Mouse (Mus musculus) liver, postnatal 0 days (tissue): ENCODE measurements around the gene Rangap1.

Source experiments
- CTCF ChIP-seq: sonication (generic); IDR thresholded peaks from 2 replicates; pipeline ENCODE4 v1.5.1; 2016; ENCODE audit warnings: antibody characterized with exemption, low read depth
- EP300 ChIP-seq: IDR thresholded peaks from 2 replicates; pipeline ENCODE4 v1.6.1; 2016; ENCODE audit warnings: antibody characterized with exemption, low read depth, mild to moderate bottlenecking

- TF ChIP-seq EP300 (peak; percentile 16; the same call in 1 of the 2 replicates), CTCF (peak; percentile 41)
Observed at GRCm38 (mm10) chr15:81663697-81664561, 81.4 kb downstream of the Rangap1 start, which contains the start of gene L3mbtl2.
